In the genomic region with DNA sequence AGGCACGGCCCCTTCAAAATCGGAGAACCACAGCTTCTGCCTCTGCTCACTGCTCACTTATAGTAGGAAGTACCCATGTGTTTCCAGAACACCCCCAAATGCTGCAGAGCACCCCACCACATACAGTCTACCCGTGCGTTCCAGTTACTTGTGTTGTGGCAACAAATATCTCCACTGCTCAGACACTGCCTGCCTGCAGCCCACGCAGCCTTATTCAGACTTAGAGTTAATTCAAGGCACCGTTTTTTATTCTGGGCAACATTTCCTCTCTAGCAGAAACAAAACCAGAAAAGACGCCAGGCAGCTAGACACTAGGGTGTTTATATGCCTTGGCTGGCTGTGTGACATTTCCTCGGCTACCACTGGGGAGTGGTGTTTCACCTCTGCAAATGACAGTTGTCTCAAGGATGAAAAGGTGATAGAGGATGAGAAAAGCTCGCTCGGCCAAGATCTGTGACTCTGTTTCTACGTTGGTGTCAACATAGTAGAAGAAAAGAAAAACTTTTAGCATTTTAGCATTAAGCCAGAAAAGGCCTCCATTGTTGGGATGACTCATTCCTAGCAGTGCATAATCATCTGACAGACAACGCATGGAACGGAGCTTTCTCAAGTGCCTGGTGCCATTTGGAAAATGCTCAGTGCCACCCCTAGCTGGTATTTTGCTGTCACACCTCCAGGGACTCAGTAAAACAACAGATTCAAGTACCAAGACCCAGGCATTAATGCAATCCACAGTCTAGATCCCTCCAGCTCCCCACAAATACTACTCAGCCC, we compare ENCODE assay signal across 7 mouse cellular contexts.
DNase-seq lines count a peak whose midpoint lies in the region; ATAC-seq and TF ChIP-seq lines count a peak whose summit lies in the region.

No protein-coding gene starts in this region.

- ATAC-seq in hindbrain, embryonic 16.5 days, result 0 out of 2 replicates have a peak, but pooled peaks have one; percentile 59
- no peak; the same call in 1 of the 2 replicates for ATAC-seq in hindbrain, embryonic 13.5 days (ENCODE audit: low FRiP score)
- peak; percentile 89 for ATAC-seq in CD4-positive, CD25-positive, alpha-beta regulatory T cell, adult 4 months

- no peak overlapping the region; the same call in 1 of the 2 replicates for H3K27ac ChIP-seq in hindbrain, embryonic 16.5 days (ENCODE audit: low read depth, low read length)
- no peak overlapping the region for H3K27ac ChIP-seq in hindbrain, embryonic 13.5 days
- H3K27ac ChIP-seq in cortical plate, adult 2 months (ENCODE audit: insufficient read depth, low read length), result no peak overlapping the region

- no peaks in the 10 kb centered on the region; the same call in 1 of the 2 replicates for H3K4me1 ChIP-seq in hindbrain, embryonic 16.5 days (ENCODE audit: control insufficient read depth, insufficient read depth, low read depth, low read length)
- H3K4me1 ChIP-seq in hindbrain, embryonic 13.5 days (replicated peaks), result peaks cover 11% of the 10 kb centered on the region; the same call in 1 of the 2 replicates
- peaks cover 4% of the 10 kb centered on the region; the same call in 1 of the 2 replicates for H3K4me1 ChIP-seq in cortical plate, adult 2 months (ENCODE audit: control insufficient read depth, insufficient read depth, low read length)

- TF ChIP-seq POLR2A in cortical plate, adult 2 months (IDR thresholded peaks at IDR 0.05; ENCODE audit: extremely low read depth, insufficient read depth, low read length), result no peak

- H3K9ac ChIP-seq in hindbrain, embryonic 16.5 days (ENCODE audit: low read depth, low read length), result no peak overlapping the region
- no peak overlapping the region for H3K9ac ChIP-seq in hindbrain, embryonic 13.5 days

- H3K4me3 ChIP-seq in hindbrain, embryonic 16.5 days (ENCODE audit: low read length), result no peak overlapping the region
- no peak overlapping the region for H3K4me3 ChIP-seq in hindbrain, embryonic 13.5 days
- H3K4me3 ChIP-seq in cortical plate, adult 2 months (ENCODE audit: insufficient read depth, low read length), result no peak overlapping the region

- H3K4me2 ChIP-seq in hindbrain, embryonic 16.5 days (ENCODE audit: low read length), result no peak overlapping the region
- no peak overlapping the region for H3K4me2 ChIP-seq in hindbrain, embryonic 13.5 days

- TF ChIP-seq CTCF in cortical plate, adult 2 months (IDR thresholded peaks at IDR 0.05; ENCODE audit: extremely low read depth, insufficient read depth, low read length), result peak; percentile 19; the same call in 1 of the 2 replicates

- peak; percentile 26 to 68 for DNase-seq in left cerebral cortex, adult 9 months (ENCODE audit: low spot score in 2 of 2)
- no peak for DNase-seq in urinary bladder, postnatal 14 days (ENCODE audit: low spot score)
- no peak for DNase-seq in cerebellum, adult 8-10 months

- WGBS in hindbrain, embryonic 16.5 days, result 67% methylated on average over 13 of the region's 13 CpGs
- WGBS in hindbrain, embryonic 13.5 days, result 78% methylated on average over 13 of the region's 13 CpGs

- no peaks in the 10 kb centered on the region for H3K27me3 ChIP-seq in hindbrain, embryonic 16.5 days (replicated peaks; ENCODE audit: control insufficient read depth, insufficient read depth, low read length)
- H3K27me3 ChIP-seq in hindbrain, embryonic 13.5 days, result no peaks in the 10 kb centered on the region

- H3K36me3 ChIP-seq in hindbrain, embryonic 16.5 days (ENCODE audit: control insufficient read depth, insufficient read depth, low read length), result no peaks in the 10 kb centered on the region
- H3K36me3 ChIP-seq in hindbrain, embryonic 13.5 days, result no peaks in the 10 kb centered on the region

- H3K9me3 ChIP-seq in hindbrain, embryonic 16.5 days (ENCODE audit: control insufficient read depth, low read length), result no peaks in the 10 kb centered on the region
- no peaks in the 10 kb centered on the region for H3K9me3 ChIP-seq in hindbrain, embryonic 13.5 days

Comparison
In these comparisons a context has a peak if more than half of its experiments do, and no peak if none do; other contexts are left out.
1. DNase-seq: peak in left cerebral cortex, adult 9 months (2 of 2); none in urinary bladder, postnatal 14 days (single experiment) and cerebellum, adult 8-10 months (single experiment).